Mouse (Mus musculus): ENCODE measurements around the gene Naa38. TPM values are rescaled to one million over a fixed set of nuclear protein-coding genes. Genes with fewer than 3 reads are reported as not detected.

The Naa38 gene
- polyA plus RNA-seq, 1 experiment, result 69.8 TPM

DNA sequence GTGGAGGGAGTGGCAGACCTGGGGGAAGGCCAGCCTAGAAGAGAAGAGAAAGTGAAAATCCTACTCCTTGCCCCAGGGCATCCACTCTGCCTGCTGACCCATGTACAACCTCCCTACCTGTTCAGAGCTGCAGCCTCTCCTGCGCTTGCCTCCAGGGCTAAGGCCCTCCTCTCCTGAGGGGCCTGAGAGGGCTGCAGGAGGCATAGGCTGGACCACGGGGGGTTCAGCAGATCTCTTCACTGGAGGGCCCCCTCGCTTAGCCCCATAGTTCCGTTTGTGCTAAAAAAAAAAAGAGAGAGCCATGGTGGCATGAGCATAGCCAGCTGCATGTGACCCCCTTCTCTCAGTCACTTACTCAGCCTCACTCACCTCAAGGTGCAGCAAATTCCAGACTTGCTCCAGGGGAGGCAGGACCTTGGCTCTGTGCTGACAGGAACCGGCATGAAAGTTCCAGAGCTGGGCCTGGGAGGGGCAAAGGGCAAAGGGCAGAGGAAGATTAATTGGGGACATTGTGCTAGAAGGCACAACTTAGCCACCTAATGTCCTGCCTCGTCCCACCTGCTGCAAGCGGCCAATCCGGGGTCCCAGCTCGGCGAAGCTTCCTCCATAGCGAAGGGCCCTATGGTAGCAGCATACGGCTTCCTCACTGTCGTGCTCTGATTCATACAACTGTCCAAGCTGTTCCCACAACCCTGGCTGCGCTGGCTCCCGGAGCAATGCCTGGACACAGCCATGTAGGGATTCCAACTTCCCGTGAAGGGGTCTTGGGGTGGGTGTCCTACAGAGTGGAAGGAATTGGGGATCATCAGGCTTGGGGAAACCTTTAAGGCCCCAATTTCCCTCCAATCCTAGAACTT is 11.8 kb downstream of the Naa38 start:
- H3K27ac ChIP-seq (ENCODE audit: insufficient read depth, low read depth, low read length), result no peak overlapping the region
- no peak overlapping the region for H3K4me3 ChIP-seq (ENCODE audit: insufficient read depth, low read length)
- peaks cover 7% of the 10 kb centered on the region for H3K4me1 ChIP-seq (ENCODE audit: control insufficient read depth, insufficient read depth, low read length)
- TF ChIP-seq CTCF (IDR thresholded peaks at IDR 0.05; ENCODE audit: low read depth, low read length), result no peak
- no peak for TF ChIP-seq POLR2A (IDR thresholded peaks at IDR 0.05; ENCODE audit: borderline replicate concordance, low read depth, low read length)

DNA sequence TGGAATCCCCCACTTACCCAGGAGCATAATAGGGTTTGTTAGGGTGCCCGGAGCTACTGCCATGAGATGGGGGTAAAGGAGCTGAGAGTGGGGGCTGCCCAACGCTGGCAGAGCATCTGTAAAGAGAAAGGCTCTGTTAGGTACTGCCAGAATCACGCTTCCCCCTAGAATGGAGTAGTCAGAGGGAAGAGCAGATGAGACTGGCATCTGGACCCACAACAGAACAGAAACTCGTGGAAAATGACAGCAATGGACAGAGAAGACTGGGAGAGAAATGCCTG is 12.4 kb downstream of the Naa38 start:
- H3K4me3 ChIP-seq (ENCODE audit: insufficient read depth, low read length), result no peak overlapping the region
- no peak overlapping the region for H3K27ac ChIP-seq (ENCODE audit: insufficient read depth, low read depth, low read length)
- peaks cover 13% of the 10 kb centered on the region for H3K4me1 ChIP-seq (ENCODE audit: control insufficient read depth, insufficient read depth, low read length)
- TF ChIP-seq CTCF (IDR thresholded peaks at IDR 0.05; ENCODE audit: low read depth, low read length), result no peak
- TF ChIP-seq POLR2A (IDR thresholded peaks at IDR 0.05; ENCODE audit: borderline replicate concordance, low read depth, low read length), result no peak

DNA sequence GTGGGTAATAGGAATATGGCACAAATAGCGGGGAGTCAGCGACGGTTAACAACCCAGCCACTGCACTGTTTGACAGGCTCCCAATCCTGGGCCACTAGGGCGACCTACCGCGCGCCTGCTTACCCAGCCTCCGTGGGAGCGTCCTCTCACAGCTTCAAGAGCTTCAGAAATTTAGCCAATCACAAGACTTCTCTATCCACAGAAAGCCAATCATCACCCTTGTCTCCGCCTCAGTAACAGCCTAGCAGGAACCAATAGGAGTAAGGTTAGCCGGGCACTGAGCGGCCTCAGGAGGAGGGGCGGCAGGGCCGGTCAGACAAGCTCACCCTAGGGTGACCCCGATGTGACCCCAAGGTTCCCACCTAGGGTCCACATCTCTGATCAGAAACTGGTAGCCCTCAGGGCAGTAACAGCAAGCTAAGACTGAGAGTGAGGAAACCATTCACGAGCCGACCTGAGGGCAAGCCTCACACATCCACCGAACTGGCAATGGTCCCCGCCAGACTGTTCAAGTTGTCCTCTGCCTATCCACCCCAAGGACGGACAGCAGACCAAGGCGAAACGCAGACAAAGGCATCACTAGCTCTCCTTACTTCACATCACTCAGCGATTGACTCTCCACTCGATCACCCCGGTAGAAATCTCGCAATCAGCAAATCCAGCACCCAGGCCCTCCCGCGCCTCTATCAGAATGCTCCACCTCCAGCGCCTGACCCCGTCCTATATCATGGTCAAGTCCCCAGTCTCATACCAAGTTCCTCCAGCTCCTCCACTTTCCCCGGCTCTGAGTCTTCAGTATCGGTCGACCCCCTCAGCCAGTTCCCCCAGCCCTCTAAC is 13.5 kb downstream of the Naa38 start:
- no peak for TF ChIP-seq CTCF (IDR thresholded peaks at IDR 0.05; ENCODE audit: low read depth, low read length)
- TF ChIP-seq POLR2A (IDR thresholded peaks at IDR 0.05; ENCODE audit: borderline replicate concordance, low read depth, low read length), result 0 out of 2 replicates have a peak, but pooled peaks have one; percentile 22
- peaks cover 15% of the 10 kb centered on the region for H3K4me1 ChIP-seq (ENCODE audit: control insufficient read depth, insufficient read depth, low read length)
- H3K27ac ChIP-seq (ENCODE audit: insufficient read depth, low read depth, low read length), result peak overlapping the region; percentile 80
- H3K4me3 ChIP-seq (ENCODE audit: insufficient read depth, low read length), result peak overlapping the region; percentile 79

DNA sequence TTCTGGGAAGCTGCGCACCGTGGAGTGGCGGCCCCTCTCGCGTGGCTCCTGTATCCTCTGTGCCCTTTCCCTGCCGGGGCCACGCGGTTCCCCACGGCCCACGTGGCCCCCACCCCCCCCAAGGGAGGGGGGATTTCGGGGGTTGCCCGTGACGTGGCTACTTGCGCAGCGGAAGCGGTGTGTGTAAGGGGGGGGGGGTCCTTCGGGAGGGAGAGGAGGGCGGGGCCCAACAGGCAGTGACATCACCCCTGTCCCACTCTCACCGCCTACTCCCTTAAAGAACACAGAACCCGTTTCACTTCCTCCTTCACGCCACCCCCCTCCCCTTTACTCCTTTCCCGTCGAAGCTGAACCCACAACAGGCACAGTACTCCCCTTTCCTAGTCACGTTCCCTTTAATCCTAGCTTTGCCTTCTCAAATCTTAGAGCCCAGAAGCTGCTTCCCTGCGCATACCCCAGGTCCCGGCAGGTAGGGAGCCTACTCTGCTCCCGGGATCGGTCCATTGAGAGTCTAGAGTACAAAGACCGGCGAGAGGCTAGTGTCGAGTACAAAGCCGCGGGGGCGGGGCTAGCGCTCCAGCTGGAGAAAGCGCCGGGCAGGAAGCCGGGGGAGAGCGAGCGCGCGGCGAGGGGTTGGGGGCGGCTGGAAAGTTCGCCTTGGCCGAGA is 14.2 kb downstream of the Naa38 start:
- Histone ChIP-seq H3K4me1 (ENCODE audit: control insufficient read depth, insufficient read depth, low read length) (peaks cover 22% of the 10 kb centered on the region), H3K4me3 (ENCODE audit: insufficient read depth, low read length) (peak overlapping the region; percentile 79), H3K27ac (ENCODE audit: insufficient read depth, low read depth, low read length) (peak overlapping the region; percentile 88)
- no peak for TF ChIP-seq CTCF (IDR thresholded peaks at IDR 0.05; ENCODE audit: low read depth, low read length)
- TF ChIP-seq POLR2A (IDR thresholded peaks at IDR 0.05; ENCODE audit: borderline replicate concordance, low read depth, low read length), result no peak

GRCm38 (mm10) chr11:69410045-69410309 is 14.7 kb downstream of the Naa38 start:
- peak overlapping the region; percentile 88 for H3K27ac ChIP-seq (ENCODE audit: insufficient read depth, low read depth, low read length)
- no peak for TF ChIP-seq CTCF (IDR thresholded peaks at IDR 0.05; ENCODE audit: low read depth, low read length)
- no peak for TF ChIP-seq POLR2A (IDR thresholded peaks at IDR 0.05; ENCODE audit: borderline replicate concordance, low read depth, low read length)
- H3K4me3 ChIP-seq (ENCODE audit: insufficient read depth, low read length), result peak overlapping the region; percentile 79
- H3K4me1 ChIP-seq (ENCODE audit: control insufficient read depth, insufficient read depth, low read length), result peaks cover 25% of the 10 kb centered on the region

DNA sequence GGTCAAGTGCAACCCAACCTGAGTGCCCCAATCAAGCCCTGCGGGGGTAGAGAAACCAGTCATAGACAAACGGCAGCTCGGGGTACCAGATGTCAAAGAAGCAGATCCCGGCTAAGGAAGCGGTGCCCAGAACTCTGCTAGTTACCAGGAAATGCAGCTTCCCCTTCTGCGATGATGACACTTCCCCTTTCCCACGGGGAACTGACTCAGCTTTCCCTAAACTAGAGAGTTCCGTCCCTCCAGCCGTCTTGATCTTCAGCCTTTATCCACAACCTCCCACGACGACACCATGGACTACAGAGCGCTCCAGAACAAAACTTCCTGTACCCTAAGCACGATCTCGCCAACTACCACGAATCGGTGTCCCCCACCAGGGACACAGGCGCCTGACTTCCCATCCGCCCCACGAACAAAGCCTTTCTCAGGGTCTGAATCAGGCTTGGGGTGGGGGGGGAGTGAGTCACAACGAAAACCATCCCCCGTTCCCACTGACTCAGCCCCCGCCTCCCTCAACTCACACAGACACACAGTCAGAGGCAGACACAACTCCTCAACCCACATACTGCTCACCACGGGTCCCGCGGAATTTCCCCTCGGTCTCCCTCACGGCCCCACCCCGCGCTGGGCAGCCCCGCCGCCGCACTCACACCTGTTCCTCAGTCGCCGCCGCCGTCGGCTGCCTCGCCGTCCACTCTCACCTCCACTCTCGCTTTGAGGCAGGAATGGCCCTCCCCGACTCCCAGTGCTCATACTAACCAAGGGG is 15.2 kb downstream of the Naa38 start:
- H3K4me1 ChIP-seq (ENCODE audit: control insufficient read depth, insufficient read depth, low read length), result peaks cover 29% of the 10 kb centered on the region
- H3K4me3 ChIP-seq (ENCODE audit: insufficient read depth, low read length), result peak overlapping the region; percentile 82
- peak overlapping the region; percentile 88 for H3K27ac ChIP-seq (ENCODE audit: insufficient read depth, low read depth, low read length)
- no peak for TF ChIP-seq CTCF (IDR thresholded peaks at IDR 0.05; ENCODE audit: low read depth, low read length)
- no peak for TF ChIP-seq POLR2A (IDR thresholded peaks at IDR 0.05; ENCODE audit: borderline replicate concordance, low read depth, low read length)

- H3K4me3 ChIP-seq (ENCODE audit: insufficient read depth, low read length), result peak overlapping the region; percentile 82
- peak overlapping the region; percentile 87 for H3K27ac ChIP-seq (ENCODE audit: insufficient read depth, low read depth, low read length)
- peaks cover 29% of the 10 kb centered on the region for H3K4me1 ChIP-seq (ENCODE audit: control insufficient read depth, insufficient read depth, low read length)
- no peak for TF ChIP-seq CTCF (IDR thresholded peaks at IDR 0.05; ENCODE audit: low read depth, low read length)
- no peak; the same call in 1 of the 2 replicates for TF ChIP-seq POLR2A (IDR thresholded peaks at IDR 0.05; ENCODE audit: borderline replicate concordance, low read depth, low read length)
These were observed 15.8 kb downstream of the Naa38 start for GRCm38 (mm10) chr11:69411073-69411535.

- Histone ChIP-seq H3K4me3 (ENCODE audit: insufficient read depth, low read length) (peak overlapping the region; percentile 82), H3K27ac (ENCODE audit: insufficient read depth, low read depth, low read length) (peak overlapping the region; percentile 71), H3K4me1 (ENCODE audit: control insufficient read depth, insufficient read depth, low read length) (peaks cover 29% of the 10 kb centered on the region)
- no peak for TF ChIP-seq CTCF (IDR thresholded peaks at IDR 0.05; ENCODE audit: low read depth, low read length)
- TF ChIP-seq POLR2A (IDR thresholded peaks at IDR 0.05; ENCODE audit: borderline replicate concordance, low read depth, low read length), result no peak
These were observed 16.4 kb downstream of the Naa38 start for GRCm38 (mm10) chr11:69411538-69412203.

- Histone ChIP-seq H3K27ac (ENCODE audit: insufficient read depth, low read depth, low read length) (no peak overlapping the region), H3K4me1 (ENCODE audit: control insufficient read depth, insufficient read depth, low read length) (peaks cover 35% of the 10 kb centered on the region), H3K4me3 (ENCODE audit: insufficient read depth, low read length) (no peak overlapping the region)
- TF ChIP-seq POLR2A (IDR thresholded peaks at IDR 0.05; ENCODE audit: borderline replicate concordance, low read depth, low read length), result no peak
These were observed 17.3 kb downstream of the Naa38 start for GRCm38 (mm10) chr11:69412548-69412947.
